Mouse (Mus musculus) Patski (cell line): ENCODE measurements around the gene Foxr1. TPM values are rescaled to one million over a fixed set of nuclear protein-coding genes. Genes with fewer than 3 reads are reported as not detected.

Source experiments
- ATAC-seq: fragments of 100-300 bp; one replicate; pipeline ENCODE4 v1.8.0; 2021
- CTCF ChIA-PET: fragments of 350-600 bp; sonication (Branson Sonifier 250); formaldehyde crosslinking; loops from one replicate; lab custom pipeline; 2022; ENCODE audit warnings: inconsistent platforms; lab: Charles Lee
- POLR2A ChIA-PET: fragments of 350-600 bp; sonication (Branson Sonifier 250); formaldehyde crosslinking; loops from one replicate; lab custom pipeline; 2022; ENCODE audit warnings: antibody characterized with exemption, inconsistent platforms; lab: Charles Lee
- DNase-seq: peaks from one replicate; pipeline ENCODE4 v3.0.0-alpha.2; 2011; ENCODE audit warnings: low read depth, low spot score
- H3K27me3 ChIP-seq: fragments of 371-371 bp; one replicate; pipeline ENCODE4 v1.5.1; 2021
- CTCF ChIP-seq: fragments of 100-300 bp; IDR thresholded peaks from one replicate; pipeline ENCODE4 v1.5.1; 2021
- in situ Hi-C: fragments of 300-500 bp; cut with MboI; formaldehyde crosslinking; loops from 3 replicates; pipeline ENCODE4 v1.11.1; 2018; ENCODE audit warnings: low pct_unique_long_range_greater_than_20kb, mixed read lengths
- polyA plus RNA-seq: library from polyadenylated mRNA; unstranded; gene quantifications from one replicate; pipeline ENCODE4 v1.2.3, GENCODE M21; 2021

The Foxr1 gene
- polyA plus RNA-seq, 1 experiment from 2014 or later, result not detected

DNA sequence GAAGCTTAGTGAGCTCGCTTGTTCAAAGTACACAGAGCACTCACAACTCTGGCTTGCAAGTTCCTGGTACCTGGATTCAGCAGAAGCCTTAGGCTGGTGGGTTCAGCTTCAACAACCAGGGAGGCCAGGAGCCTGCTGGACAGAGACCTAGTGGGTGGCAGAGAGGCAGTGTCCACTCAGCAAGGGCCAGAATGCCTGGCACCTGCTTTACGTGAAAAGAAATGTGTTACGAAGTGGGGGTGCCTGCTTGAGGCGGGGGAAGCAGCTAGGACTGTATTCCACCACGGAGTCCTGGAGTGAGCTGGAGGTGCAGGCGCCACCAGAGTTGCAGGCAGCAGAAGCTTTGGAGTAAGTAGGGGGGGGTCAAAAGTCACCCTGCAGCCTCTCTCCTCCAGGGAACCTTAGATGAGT lies 44.2 kb upstream of the Foxr1 start:
- TF ChIP-seq CTCF, result no peak
- DNase-seq (no peak), ATAC-seq (no peak)
- no peaks in the 10 kb centered on the region for H3K27me3 ChIP-seq
- CTCF ChIA-PET, result interaction anchor here (0.7 to 16.6 kb wide), 2 partner anchors 10 to 15 kb away, joined by 3 to 206 read pairs; no protein-coding TSS in a partner anchor
- POLR2A ChIA-PET, result interaction anchor here (2.8 to 13.9 kb wide), 2 partner anchors 13 to 119 kb away, joined by 13 to 236 read pairs; partner anchors contain the start of gene Ddx6
- in situ Hi-C loops, result no loop called here

DNA sequence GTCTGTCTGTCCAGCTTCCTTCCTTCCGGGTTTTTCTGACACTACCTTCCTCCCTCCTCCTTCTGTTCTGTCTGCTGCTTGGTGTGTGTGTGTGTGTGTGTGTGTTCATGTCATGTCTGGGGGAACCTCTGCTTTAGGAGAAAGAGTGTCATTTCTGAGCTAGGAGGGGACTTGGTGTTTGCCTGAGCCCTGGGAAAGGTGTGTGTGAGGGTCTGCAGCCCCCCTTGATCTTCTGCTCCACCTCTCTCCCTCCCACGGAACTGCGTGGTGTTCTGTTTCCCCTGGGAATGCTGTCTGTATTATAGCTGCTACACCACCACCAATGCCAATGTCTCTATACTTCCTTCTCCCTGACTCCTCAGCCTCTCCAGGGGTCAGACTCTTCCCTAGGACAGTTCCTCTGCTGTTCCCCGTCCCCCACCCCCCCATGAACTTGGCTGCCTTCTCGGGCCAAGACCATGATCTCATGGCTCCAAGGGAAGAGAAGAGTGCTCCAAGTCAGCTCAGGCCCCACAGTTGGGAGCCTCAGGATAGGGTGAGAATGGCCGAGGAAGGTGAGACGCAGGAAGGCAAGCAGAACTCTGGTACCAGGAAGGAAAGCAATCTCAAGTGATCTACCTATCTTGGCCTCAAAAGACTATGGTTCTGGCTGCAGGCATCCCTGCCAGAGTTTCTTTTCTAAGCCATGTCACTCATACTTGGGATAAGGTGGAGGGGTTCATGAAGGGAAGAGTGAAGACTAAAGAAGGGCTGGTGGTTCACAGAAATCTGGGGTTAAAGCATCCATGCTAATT lies 43.6 kb upstream of the Foxr1 start:
- DNase-seq (no peak), ATAC-seq (no peak)
- H3K27me3 ChIP-seq, result no peaks in the 10 kb centered on the region
- ChIA-PET POLR2A (interaction anchor here (0.6 to 13.9 kb wide), 3 partner anchors 13 to 162 kb away, joined by 3 to 236 read pairs (median 13); partner anchors contain the start of gene Ddx6), CTCF (interaction anchor here (0.7 to 16.6 kb wide), 2 partner anchors 10 to 15 kb away, joined by 3 to 206 read pairs; no protein-coding TSS in a partner anchor)
- in situ Hi-C loops, result no loop called here
- no peak for TF ChIP-seq CTCF

DNA sequence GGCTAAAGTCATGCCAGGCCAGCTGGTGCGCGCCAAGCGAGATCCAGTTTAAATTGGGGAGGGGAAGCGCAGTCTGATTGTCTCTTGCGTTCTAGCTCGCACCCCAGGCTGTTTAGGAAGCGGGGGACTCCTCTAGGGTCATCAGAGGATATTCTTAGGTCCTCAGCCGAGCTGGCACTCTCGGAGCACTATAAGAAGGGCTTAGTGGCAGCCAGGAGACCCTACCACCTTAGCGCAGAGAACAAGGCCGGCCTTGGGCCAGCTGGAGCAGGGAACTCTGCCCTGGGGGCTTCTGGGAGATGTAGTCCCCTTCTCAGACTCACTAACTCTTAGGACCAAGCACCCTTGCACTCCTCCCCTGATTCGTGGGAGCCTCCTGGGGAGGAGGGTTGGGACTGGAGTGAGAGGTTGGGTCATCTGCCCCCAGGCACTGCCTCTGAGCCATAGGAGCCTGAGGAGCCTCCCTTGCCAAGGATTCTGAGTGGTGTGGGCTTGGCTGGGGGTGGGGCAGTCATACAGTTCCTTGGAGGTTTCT lies 42.6 kb upstream of the Foxr1 start:
- POLR2A ChIA-PET, result interaction anchor here (0.6 to 13.9 kb wide), 3 partner anchors 14 to 161 kb away, joined by 3 to 236 read pairs (median 13); partner anchors contain the start of gene Ddx6
- no peak for TF ChIP-seq CTCF
- no peak for DNase-seq
- ATAC-seq, result peak; percentile 52
- CTCF ChIA-PET, result interaction anchor here (1.6 to 16.6 kb wide), 2 partner anchors 16 to 163 kb away, joined by 3 to 206 read pairs; no protein-coding TSS in a partner anchor
- in situ Hi-C loops, result no loop called here
- no peaks in the 10 kb centered on the region for H3K27me3 ChIP-seq

DNA sequence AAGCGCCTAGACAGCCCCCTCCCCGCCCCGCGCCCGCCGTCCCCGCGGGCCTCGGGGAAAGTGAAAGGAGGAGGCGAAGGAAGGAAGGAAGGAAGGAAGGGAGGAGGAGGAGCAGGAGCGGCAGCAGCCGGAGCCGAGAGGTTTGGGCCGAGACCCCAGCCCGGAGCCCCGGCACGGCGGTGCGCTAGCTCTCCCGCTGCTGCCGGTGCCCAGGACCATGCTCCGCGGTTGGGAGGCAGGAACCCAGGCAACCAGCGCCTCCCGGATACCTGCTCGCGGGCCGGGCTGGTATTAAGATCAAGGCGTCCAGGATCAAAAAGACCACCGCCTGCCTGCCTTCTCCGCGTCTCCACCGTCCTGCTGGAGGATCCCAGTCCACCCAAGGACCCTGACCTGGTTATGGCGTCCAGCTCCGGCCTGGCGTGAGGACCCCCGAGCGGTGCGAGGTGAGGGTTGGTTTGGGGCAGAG lies 42.1 kb upstream of the Foxr1 start:
- CTCF ChIA-PET, result interaction anchor here (1.5 to 16.6 kb wide), 4 partner anchors 17 to 173 kb away, joined by 3 to 206 read pairs (median 4); partner anchors contain the start of gene Ccdc84
- ATAC-seq, result no peak
- in situ Hi-C loops, result no loop called here

DNA sequence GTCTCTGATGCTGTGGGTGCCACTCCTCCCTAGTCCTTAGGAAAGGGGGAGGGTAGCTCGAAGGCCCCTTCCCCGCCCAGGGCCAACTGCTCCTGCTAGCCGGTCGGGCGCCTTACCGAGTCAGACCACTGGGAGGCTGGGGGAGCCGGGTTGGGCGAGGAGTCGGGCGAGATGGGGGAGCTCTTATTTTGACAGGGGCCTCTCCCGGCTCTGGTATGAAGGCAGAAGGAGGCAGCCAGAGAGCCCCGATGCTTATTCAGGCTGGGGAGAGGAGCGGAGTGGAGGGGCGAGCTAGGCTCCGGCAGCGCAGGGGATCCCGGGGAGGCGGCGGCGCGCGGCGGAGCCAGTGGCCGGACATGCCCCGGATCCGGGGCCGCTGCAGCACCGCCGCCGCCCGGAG lies 41.6 kb upstream of the Foxr1 start, which contains the start of gene Bcl9l:
Gene Bcl9l (plus strand): TSS at position 274 of the 400 bp plus-strand sequence.
- in situ Hi-C loops, result no loop called here
- DNase-seq, result no peak
- peak; percentile 29 for ATAC-seq
- CTCF ChIA-PET, result interaction anchor here (1.2 to 16.6 kb wide), 5 partner anchors 17 to 173 kb away, joined by 3 to 206 read pairs (median 3); partner anchors contain the start of genes Ccdc84 and Ddx6
- POLR2A ChIA-PET, result interaction anchor here (2.8 to 13.9 kb wide), 2 partner anchors 15 to 122 kb away, joined by 13 to 236 read pairs; partner anchors contain the start of gene Ddx6
- no peak for TF ChIP-seq CTCF
- H3K27me3 ChIP-seq, result no peaks in the 10 kb centered on the region

More for the DNA sequence above, 42.1 kb upstream of the Foxr1 start:
- no peak for DNase-seq
- H3K27me3 ChIP-seq, result no peaks in the 10 kb centered on the region
- POLR2A ChIA-PET, result interaction anchor here (2.8 to 13.9 kb wide), 2 partner anchors 15 to 121 kb away, joined by 13 to 236 read pairs; partner anchors contain the start of gene Ddx6
- no peak for TF ChIP-seq CTCF

DNA sequence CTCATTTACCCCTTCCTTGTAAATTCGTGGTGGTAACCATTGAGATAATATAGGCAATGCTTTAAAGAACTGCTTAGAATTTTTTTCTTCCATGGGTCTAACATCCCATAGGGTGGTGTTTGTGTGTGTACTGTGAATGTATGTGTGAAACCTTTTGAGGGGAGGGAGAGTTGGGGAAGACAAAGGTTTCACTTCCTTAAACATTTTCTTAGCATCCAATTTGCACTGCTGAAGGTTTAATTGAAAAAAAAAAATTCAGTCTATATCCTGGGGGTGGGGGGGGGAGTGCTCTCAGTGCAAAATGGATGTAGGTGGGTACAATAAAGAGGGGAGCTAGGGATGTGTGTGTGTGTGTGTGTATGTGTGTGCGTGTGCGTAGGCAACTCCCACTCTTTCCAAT lies 41.2 kb upstream of the Foxr1 start:
- CTCF ChIA-PET, result interaction anchor here (1.2 to 16.6 kb wide), 5 partner anchors 18 to 173 kb away, joined by 3 to 206 read pairs (median 3); partner anchors contain the start of genes Ccdc84 and Ddx6
- ATAC-seq, result no peak
- POLR2A ChIA-PET, result interaction anchor here (13.9 kb wide), 1 partner anchor 16 kb away, joined by 236 read pairs; no protein-coding TSS in a partner anchor

DNA sequence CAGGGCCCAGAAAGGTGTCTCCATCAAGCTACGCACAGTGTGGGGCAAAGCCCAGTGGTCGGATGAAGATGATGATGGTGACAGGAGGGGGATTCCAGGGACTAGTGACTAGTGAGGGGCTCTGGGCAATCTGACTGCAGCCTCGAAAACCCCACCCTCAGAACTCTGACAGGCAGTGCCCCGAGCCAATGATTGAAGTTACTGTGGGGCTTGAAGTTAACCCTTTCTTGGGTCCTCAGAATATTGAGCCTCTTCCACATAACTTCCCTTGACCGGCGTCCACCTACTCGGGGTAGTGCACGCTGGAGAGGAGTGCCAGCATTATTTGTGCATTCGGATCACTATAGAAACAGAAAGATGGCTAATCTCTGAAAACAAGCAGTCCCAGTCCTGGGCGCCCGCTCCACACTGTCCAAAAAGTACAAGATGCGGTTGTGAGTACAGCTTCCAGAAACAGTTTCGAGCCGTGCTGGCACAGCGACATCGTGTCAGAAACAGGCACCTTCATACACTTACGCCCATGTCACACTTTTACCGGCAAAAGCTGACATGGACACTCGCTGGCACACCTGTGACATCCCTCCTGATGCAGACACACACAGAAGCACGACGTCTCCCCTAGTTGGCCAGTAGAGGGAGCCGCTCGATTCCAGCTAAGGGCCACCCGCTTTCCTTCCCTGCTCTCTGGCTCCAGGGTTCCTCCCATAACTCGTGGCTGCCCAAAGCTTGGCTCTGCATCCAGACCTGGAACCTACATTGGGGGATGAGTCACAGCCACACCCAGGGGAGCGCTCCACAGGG lies 38.9 kb upstream of the Foxr1 start:
- H3K27me3 ChIP-seq, result no peaks in the 10 kb centered on the region
- in situ Hi-C loops, result no loop called here
- TF ChIP-seq CTCF, result no peak
- peak; percentile 21 for ATAC-seq
- POLR2A ChIA-PET, result interaction anchor here (0.6 to 13.9 kb wide), 3 partner anchors 18 to 125 kb away, joined by 4 to 236 read pairs (median 4); partner anchors contain the start of gene Ddx6
- DNase-seq, result no peak
- CTCF ChIA-PET, result interaction anchor here (0.9 to 16.6 kb wide), 6 partner anchors 13 to 176 kb away, joined by 3 to 206 read pairs (median 6); no protein-coding TSS in a partner anchor

More for the DNA sequence above, 41.2 kb upstream of the Foxr1 start:
- no peak for DNase-seq
- TF ChIP-seq CTCF, result no peak
- in situ Hi-C loops, result no loop called here
- no peaks in the 10 kb centered on the region for H3K27me3 ChIP-seq

DNA sequence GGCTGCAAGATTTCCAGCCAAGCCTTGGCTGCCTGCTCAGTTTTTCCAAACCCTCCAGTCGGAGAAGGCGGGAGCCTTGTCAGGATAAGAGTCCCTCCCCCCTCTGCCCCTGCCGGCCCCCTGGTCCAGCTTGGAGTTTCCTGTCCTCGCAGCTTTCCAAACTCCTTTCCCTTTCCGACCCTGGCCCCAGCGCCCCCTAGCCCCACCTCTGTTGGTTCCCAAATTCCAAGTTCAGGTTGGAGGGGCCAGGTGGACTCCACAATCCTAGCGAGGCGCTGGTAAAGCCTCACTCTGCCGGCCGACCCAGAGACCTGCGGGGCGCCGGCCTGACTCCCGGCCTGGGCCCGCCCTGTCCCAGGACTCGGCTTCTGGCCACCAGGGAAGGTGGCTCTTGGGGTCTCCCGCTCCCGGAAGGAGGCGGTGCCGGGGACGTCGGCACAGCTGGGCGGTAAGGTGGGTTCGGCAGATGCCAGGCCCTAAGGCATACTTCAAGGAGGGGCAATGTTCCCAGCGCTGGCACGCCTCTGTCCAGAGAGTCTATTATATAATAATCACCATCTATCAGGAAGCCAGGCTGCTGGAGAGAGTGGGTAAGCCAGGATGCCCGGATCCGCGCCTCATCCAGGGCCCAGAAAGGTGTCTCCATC lies 38.1 kb upstream of the Foxr1 start:
- no peaks in the 10 kb centered on the region for H3K27me3 ChIP-seq
- POLR2A ChIA-PET, result interaction anchor here (0.6 to 13.9 kb wide), 6 partner anchors 10 to 125 kb away, joined by 3 to 236 read pairs (median 4); partner anchors contain the start of gene Ddx6
- CTCF ChIA-PET, result interaction anchor here (1.0 to 16.6 kb wide), 7 partner anchors 8 to 173 kb away, joined by 3 to 206 read pairs (median 5); no protein-coding TSS in a partner anchor
- ATAC-seq, result no peak
- TF ChIP-seq CTCF, result no peak
- in situ Hi-C loops, result no loop called here
- no peak for DNase-seq
